Mouse (Mus musculus) spleen, postnatal 4 days (tissue): Measurements from ENCODE around the gene Ttc17.

Experiments used
- DNase-seq, 2 experiments: peaks; one replicate each; pipeline ENCODE4 v3.0.0; 2022; ENCODE audit warnings: low spot score in 2 of 2

Ttc17 gene

DNA sequence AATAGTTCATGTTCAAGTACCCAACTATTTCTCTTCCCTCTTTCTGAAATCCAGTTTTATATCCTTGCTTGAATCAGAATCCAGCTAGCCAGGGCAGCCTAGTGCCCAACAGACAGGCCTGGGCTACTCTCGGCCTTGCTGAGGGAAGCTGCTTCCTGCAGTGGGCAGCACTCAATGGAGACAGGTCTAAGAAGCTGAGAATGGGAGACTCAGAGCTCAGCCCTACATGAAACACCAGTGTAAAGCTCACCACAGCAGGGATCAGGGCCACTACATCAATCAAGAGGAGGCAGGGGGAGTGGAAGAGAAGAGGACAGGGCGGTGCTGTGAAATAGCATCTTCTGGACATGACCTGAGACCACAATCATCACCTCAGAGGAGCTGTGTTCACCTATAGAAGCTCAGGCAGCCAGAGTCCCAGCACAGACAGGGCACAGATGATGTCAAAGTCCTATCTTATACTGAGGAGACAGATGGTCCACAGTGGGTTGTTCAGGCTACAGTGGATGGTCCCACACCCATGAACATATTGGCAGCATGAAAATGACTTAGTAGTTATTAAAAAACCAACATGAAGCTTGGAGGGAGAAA, 25.3 kb downstream of the Ttc17 start:
- no peak for DNase-seq

- no peak for DNase-seq
These were observed 27.8 kb downstream of the Ttc17 start for GRCm38 (mm10) chr2:94378678-94379077.

GRCm38 (mm10) chr2:94371093-94371492, 35.4 kb downstream of the Ttc17 start:
- DNase-seq: no peak

DNA sequence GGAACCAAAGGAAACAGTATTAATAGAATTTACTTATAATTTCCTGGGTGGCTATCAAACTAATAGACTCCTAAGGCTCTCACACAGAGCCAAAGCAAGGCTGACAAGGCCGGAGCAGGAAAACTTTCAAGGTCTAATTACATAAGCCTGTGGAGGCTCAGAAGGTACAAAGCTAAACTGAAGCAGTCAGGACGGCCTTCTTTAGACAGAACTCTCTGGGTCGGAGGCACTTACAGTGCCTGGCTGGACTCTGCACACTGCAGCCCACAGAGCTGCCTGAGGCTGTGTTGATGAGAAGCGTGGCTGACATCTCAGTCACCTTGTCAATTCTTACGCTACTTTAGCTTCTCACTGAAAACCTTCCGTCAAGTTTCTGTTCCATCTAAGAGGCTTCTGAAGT, 42.7 kb downstream of the Ttc17 start:
- DNase-seq: no peak

DNA sequence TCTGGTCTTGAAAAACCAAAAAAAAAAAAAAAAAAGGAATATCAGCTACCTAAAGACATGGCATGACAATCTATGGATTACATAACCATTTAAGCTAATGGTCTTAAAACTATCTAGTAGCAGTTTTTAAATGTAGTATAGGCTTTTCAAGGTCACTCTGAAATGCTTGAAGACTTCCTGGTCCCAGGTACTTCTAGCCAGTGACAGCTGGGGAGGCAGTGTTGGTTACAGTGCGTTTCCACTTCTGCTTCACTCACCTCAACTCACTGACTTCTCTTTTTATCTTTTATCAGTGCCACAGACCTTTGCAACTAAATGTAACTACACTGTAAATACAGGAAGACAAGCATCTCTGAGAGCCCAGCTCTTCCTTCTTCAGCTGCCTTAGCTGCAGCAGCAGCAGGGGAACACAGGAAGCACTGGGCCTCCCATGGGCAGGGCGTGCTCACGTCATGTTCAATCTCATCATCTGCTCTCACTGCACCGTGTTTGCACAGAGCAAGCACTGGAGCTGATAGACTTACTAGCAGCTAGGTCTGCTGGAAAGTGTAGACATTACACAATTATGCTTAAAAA, 46.0 kb downstream of the Ttc17 start:
- no peak for DNase-seq

DNA sequence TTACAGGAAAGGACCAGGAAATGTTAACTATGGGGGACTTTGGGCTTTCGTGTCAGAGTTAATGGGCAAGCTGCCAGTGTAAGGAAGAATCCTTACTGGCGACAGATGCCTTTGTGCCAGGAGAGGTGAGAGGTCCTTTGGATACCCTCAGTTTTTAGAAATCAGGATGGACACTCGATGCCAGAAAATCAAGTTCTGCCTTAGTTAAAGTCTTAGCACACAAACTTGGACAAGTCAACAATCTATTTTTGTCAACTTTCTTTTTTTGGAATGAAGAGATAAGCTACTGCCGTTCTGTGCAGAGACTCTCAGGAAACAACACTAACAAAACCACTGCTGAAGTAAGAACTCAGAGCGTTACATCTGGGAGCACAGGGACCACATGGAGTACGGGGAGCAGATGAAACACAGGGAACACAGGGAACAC, 58.3 kb downstream of the Ttc17 start:
- DNase-seq: no peak

DNA sequence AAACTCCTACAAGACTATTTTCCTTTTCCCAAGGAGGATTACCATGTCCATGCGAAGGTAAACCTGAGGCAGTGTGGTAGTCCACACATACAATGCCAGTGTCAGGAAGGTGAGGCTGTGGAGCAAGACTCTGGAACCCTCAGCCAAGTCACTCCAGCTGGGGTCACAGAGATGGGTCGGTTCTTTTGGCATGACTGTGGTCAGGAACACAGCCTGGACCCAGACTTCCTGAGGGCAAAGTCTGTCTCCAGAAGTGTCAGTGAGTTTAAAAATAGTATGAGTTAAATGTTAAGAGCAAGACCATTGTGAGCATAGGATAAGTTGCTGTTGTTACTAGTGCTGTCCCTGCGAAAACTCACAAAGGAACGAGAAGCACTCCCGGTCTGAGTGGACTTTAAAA, 59.7 kb downstream of the Ttc17 start:
- no peak for DNase-seq

GRCm38 (mm10) chr2:94344624-94345023, 61.9 kb downstream of the Ttc17 start:
- DNase-seq: no peak

DNA sequence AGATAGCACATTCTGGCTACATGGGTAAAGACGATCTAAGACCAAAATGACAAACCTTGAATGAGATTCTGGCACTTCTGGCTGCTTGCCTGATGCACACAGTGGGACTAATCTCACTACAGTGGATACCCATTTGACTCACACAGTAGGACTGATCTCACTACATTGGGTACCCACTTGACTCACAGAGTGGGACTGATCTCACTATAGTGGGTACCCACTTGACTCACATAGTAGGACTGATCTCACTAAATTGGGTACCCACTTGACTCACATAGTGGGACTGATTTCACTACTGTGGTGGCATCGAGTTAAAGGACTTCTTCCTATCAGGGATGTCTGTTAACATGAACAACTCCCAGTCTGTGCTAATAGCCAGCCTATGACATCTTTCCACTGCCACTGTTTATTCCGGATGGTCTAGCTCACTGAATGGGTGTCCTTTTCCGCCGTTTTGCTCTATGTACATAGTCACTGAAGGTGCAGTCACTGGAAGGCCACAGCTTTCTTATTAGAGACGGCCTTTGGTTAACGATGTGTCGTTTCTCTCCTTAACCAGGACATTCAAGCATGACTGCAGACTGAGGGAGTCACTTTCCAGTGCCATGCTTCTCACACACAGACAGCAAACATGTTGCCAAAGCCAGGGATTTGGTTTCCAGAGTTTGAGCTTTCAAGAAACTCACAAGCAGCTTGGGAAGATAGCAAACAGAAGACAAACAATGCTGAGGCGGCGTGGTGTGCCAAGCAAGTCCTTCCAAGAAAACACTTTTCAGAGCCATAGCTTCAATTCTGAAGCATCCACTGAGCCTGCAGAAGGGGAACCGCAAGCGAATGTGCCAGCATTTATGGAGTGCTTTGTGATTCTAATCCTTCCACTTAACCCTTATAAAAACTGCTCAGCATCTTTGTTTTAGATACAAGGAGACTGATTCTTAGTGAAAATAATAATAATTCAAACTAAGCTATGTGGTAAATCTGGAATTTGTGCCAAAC, 62.9 kb downstream of the Ttc17 start:
- DNase-seq: no peak

GRCm38 (mm10) chr2:94340769-94341168, 65.7 kb downstream of the Ttc17 start:
- DNase-seq: no peak

GRCm38 (mm10) chr2:94339495-94339894, 67.0 kb downstream of the Ttc17 start:
- DNase-seq: no peak

- DNase-seq: no peak
These were observed 70.2 kb downstream of the Ttc17 start for GRCm38 (mm10) chr2:94336336-94336735.

GRCm38 (mm10) chr2:94334742-94335046, 71.8 kb downstream of the Ttc17 start:
- no peak for DNase-seq

DNA sequence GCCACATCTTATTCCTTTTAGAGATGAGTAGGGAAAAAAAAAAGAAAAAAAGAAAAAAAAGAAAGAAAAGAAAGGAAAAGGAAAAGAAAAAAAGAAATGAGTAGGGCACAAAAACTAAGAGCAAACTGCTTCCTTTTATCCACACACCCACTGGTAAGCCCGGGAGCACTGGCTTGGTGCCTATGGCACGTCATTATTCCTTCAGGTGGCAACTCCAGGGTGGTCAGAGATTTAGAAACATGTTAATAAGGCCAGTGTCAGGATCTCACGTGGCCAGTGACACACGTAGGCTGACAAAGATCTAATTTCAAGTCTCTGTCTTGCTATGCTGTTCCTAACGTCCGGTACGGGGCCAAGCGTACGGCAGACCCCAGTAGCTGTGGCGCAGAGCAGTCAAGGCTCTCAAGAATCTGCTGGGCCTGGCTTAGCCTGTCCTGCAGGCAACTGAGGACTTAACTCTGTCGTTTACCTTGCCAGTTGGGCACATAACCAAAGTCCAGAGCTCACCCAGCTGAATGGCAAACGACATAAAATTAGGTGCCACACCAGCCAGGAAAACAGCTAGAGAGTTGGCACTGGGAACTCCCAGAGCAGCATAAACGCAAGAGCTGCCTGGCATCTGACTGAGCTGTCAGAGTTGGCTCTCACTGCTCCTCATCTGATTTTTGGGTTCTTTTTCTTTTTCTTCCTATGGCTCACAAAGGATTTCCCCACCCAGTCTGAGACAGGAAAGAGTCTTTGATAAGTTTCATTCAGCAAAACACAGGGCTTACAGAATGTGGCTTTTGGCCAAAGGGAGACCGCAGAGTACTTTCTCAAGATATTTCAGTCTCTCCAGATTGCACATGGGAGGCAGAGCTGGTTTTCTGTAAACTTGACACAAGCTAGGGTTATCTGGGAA, 72.4 kb downstream of the Ttc17 start:
- no peak for DNase-seq

DNA sequence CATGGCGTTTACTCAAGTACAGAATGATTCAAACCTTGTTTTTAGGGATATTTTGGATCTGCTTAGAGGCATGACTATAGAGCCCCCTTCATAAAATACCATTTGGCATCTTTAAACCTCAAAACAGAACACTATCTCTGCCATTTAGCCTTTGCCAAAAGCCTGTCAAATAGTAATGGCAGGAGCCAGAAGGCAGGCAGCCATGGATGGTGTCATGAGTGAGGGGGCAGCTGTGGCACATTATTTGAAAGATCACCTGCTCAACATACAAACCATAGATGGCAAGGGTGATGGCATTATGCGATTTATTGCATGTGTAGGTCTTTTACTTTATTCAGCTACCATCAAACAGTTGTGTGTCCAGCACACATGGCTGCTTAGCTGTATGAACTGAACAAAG, 73.4 kb downstream of the Ttc17 start:
- DNase-seq: no peak

DNA sequence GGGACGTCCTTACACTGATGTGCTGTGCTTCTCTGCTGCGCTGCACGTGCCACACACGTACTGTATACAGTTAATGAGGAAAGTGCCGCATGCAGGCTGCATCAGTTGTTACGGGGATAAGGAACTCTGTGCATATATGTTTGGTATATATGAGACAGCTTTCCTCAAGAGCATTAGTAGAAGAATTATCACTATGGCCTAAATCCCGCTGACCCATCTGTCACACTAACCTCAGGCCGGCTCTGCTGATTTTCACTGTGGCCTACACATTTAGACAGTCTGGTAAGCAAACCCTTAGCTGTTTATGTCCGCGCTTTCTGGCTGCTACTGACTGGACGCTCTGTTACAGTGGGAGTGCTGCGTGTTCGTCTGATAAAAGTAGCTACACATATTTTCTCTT, 77.2 kb downstream of the Ttc17 start:
- no peak for DNase-seq

- DNase-seq: no peak
These were observed 78.7 kb downstream of the Ttc17 start for GRCm38 (mm10) chr2:94327836-94328235.

DNA sequence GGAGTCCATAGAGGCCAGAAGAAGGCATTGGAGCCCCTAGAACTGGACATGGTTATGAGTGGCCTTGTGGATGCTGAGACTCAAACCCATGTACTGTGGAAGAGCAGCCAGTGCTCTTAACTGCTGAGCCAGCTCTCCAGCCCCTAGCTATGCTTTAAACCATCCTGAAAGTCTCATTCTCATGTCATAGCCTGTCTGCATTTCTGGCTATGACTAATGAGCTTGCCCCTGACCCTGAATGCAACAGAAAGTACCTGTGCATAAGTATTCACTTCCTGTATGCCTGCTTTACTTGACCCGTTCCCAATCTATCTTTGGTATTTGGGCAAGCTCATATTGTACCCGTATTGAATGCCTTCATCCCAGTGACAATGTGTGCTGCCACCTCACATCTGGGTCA, 86.7 kb downstream of the Ttc17 start:
- DNase-seq: no peak

DNA sequence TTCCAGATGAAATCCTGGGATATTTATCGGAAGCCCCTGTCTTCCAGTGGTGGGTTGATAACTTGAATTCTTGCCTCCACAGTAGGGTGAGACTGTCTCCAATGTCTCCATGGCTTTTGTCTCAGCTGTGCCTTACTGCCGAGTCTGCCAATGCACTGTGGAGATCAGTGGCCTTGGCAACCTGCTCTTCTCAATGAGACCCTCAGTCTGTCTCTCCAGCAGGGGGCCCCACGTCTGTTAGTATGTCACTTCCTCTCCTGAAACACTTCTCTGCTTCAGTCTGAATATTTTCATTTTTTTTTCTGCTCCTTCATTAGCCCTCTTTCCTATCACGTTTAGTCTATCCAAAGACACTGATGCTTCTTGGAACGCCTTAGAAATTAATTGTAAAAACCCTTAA, 90.0 kb downstream of the Ttc17 start:
- no peak for DNase-seq

DNA sequence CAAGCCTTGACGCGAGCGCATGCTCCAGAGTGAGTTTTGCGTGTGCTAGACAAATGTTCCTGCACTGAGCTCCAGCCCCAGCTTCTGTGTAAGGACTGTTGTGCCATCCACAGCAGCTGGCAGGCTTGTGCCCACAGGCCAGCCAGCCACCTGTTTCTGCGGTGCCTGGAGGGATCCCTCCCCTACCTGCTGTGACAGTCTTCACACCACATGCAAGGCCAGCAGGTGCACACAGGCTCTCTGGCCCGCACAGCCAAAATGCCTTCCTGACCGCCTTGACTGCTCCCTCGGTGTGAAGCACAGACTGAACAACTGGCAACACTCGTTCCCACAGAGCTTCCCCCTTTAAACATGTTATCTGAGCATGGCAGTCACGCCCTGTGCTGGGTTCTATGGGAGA, 102.5 kb downstream of the Ttc17 start:
- DNase-seq: no peak

DNA sequence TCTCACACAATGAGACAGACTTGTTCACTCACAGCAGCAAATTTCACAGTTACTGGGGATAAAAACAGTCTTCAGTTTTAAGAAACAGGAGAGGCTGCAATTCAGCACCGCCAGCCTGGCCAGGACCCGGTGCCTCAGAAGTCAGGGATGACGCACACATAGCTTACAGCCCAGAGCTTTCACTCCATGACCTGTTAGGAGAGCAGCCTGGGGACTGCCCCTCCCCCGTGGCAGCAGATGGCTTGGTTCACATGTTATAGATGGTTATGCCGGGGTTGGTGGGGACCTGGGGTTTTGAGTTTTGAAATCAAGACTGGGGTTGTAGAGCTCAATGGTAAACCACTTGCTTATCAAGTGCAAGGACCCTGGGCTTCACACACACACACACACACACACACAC, 104.1 kb downstream of the Ttc17 start:
- no peak for DNase-seq

DNA sequence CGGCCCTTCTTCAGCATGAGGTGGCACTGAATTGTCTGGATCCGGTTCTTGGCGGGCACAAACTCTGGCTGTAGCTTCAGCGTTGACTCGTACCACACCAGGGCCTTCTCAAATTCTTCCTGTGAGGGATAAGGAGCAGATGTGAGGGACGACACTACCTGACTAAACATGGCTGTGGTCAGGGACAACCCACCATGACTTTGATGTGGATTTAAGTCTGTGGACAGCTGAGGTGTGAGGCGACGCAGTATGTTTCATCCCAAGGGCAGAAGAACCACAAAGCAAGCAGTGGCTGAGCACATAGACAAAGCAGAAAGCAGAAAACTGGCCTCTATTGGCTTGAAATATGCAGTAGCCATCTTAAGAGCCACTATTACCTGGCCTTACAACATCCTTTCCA, 104.7 kb downstream of the Ttc17 start:
- DNase-seq: no peak
